Mouse (Mus musculus) layer of hippocampus, adult 8-10 months (tissue): ENCODE measurements at regions not wholly inside any gene's neighbourhood (a gene's known extent, or its start where the extent isn't known, plus 50 kb on each side); places are given as distances from the start of the nearest gene placed in this dataset.

ENCODE experiments used
- DNase-seq, 2 experiments: peaks; one replicate each; pipeline ENCODE4 v3.0.0; 2022; ENCODE audit warnings: low spot score in 2 of 2

- DNase-seq, result no peak
Observed at GRCm38 (mm10) chr7:70649760-70650377, 283.3 kb upstream of the Nr2f2 start.

- no peak for DNase-seq
Observed at GRCm38 (mm10) chr7:70646801-70647200, 280.3 kb upstream of the Nr2f2 start.

GRCm38 (mm10) chr7:70643694-70644301, 277.3 kb upstream of the Nr2f2 start:
- DNase-seq, result no peak

GRCm38 (mm10) chr7:70643055-70643454, 276.5 kb upstream of the Nr2f2 start:
- DNase-seq, result no peak

- no peak for DNase-seq
Observed at GRCm38 (mm10) chr7:70641217-70641616, 274.7 kb upstream of the Nr2f2 start.

- DNase-seq, result no peak
Observed at GRCm38 (mm10) chr7:70640574-70640973, 274.0 kb upstream of the Nr2f2 start.

GRCm38 (mm10) chr7:70638161-70638560, 271.6 kb upstream of the Nr2f2 start:
- no peak for DNase-seq

- DNase-seq, result no peak
Observed at GRCm38 (mm10) chr7:70634016-70634415, 267.5 kb upstream of the Nr2f2 start.

- DNase-seq, result peak in 1 of 2 experiments; percentile 9
Observed at GRCm38 (mm10) chr7:70633577-70633976, 267.0 kb upstream of the Nr2f2 start.

DNA sequence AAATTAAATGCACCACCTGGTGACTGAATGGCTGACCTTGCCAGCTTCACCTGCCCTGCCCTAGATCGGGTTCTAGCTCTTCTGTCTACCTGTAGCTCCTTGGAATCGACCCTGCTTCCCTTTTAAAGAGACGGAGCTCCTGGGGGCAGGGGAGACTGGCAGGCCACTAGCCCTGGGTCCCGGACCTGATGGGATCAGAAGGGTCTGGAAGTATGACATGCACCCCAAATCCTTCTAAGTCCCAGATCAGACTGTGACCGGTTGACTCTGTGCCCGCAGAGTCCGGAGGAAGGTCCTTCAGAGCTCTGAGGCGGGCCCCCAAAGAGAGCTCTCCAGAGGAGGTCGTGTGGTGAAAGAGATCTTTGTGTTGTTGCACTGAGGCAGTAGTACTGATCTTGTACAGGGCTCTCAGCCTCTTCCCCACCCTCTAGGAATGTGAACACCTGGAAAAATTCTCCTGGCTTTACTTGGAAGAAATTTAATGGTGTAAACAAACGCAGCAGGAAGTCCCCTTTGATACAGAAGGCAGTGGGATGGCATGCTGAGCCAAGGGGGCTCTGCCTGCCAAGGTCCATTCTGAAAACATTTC, 259.2 kb upstream of the Nr2f2 start:
- no peak for DNase-seq

DNA sequence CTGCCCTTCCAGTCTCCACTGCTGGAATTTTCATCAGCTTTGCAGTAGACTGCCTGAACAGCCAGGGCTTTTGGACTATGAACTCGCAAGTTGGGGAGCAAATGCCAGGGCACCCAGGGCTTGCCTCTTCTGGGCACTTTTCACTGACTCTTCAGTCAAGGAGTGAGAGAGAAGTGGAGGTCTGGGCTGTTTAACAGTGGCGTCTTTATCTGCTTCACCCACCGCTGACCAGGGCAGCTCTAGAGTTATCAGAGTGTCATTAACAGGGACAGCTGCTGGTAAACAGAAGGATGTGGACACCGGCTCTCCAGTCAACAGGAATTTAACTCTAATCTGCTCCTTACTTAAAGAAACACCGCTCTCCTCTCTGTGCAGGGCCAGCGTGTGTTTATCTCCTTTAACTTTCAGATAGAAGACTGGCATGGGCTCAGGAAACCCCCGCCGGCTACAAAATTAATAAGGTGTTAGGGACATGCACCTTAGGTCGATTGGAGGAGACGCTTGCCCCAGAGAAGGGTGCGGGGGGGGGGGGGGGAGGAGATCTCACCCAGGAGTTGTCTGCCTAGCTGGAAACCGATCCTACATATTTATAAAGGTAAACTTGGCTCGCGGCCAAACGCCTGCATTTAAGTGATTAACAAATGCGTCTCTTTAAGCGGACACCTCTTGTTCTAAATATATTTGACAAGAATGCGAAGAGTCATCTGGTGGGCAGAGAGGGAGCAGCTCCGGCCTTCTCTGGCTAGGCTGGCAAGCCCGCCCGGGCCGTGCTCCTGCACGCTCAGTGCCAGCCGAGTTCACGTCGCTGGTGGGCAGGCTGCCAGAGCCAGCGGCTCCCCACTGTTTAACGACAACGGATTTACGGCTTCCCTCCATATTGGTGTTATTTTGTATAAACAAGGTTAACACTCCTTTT, 258.4 kb upstream of the Nr2f2 start:
- DNase-seq, result no peak

DNA sequence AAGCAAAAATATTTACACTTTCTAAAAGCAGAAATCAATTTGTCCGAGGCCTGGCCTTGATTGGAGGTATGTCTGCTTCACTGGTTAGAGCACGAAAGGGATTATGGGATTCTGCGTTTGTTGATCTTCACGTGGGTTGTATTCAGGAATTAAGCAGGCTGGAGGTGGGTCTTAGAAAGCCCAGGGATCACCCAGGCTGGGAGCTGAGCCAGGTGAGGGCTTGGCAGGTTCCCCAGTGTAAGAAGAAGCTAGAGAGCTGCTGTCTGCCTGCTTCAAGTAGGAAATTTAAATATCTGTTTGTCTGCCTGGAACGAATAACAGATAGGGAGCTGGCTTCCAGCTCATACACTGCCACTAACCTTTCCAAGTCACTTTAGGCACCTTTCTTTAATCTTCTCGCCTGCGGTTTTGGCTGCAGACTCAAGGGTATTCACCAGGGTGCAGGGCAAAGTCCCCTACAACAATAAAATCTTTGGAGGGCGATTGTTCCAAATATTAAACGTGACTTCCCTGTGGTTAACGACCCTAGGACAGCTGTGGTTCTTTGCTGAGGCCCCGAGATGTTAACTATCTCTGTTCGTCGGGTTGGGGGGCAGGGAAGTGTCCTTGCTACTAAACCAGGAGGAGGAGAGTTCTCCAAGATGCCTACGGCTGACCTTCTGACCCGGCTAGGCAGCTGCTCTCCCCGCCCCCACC, 257.6 kb upstream of the Nr2f2 start:
- DNase-seq, result no peak

DNA sequence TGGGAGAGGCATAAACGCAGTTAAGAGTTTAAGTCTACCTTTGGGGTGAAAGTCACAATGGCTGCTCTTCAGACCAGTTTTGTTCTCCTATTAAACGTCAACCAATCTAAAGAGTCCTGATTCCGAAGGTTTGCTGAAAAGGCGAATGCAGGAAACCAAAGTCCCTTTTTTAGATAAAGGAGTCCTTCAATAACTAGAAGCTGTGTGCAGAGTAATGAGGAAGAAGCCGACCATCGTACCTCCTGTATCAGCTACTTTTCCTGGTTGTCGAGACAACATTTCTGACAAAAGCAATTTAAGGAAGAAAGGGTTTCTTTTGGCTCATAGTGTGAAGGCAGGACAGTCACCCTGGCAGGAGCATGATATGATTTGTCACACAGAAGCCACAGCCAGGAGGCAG, 252.9 kb upstream of the Nr2f2 start:
- no peak for DNase-seq

DNA sequence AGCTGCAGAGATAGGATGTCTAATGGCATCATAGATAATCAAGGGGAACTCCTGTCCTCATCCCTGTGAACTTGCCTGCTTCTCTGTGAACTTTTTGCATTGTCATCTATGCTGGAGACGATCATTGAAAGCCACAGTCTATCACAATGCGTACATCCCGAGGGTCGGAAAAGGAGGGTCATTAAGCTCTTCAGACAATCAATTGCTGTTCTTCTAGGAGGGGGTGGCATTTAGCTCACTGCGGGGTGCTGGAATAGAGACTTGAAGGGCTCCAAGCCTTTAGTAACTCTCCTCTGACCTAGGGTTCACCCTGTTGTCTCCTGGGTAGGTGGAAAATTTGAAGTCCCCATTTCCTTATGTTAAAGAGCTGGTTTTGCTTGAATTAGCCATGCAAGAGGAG, 251.7 kb upstream of the Nr2f2 start:
- no peak for DNase-seq

DNA sequence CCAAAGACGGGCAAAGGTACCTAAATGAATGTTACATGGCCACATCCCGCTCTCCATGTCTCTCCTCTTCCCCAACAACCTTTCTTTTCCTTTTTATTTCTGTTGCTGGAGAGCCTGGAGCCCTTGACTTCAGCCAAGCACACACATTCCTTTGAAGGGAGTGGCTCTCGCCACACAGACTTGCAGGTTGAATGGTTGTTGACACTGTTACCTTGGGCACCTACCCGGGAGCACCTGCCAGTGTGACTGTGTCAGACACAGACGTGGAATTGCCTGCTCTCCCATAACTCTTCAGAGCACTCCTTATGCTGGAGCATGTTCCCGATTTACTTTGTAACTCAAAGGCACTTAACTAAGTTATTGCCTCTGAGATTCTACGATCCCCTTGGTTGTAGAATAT, 240.0 kb upstream of the Nr2f2 start:
- DNase-seq, result no peak

DNA sequence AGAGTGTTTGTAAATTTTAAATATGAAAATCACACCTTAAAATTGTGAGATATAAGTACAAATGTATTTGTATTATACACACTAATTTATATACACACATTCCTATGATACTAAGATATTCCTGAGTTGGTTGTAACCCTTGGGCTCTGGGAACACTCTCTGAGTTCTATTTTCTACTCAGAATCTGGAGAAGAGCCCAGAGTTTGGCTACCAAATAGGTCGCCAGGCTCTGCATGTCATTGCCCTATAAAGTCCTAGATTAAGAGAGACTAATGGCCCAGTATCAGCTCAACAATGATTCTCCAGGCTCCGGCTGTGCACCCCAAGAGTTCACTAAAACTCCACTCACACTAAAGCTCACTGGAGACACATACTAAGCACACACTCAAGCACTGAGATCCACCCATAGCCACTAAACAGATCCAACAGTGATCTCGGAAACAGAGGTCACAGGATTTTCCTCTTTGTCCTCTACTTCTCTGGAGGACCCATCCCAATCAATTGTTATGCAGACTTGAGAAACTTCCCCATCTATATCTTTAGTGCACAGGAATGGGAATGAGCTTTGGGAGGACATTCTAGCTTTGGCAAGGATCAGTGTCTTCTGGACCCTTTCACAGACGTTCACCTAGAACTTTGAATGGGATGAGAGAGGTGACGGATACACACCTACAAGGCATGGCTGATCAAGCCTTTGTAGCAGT, 238.1 kb upstream of the Nr2f2 start:
- no peak for DNase-seq

DNA sequence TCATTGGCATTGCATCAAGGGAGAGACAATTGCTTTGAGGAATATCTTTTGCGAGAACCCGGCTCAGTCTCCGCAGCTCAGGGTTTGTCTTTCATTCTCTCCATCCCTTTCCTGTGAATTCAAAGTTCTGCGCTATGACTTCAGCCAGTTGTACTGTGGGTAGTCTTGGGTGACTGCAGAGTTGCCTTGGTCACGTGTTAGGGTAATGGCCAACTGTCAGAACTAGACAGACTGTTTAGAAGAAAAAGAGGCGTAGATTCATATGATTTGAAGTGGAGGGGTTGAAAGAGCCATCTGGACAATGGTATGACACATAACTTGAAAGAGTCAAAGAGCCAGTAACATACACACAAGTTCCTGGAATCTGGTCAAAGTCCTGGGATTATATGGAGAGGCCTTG, 226.5 kb upstream of the Nr2f2 start:
- no peak for DNase-seq

GRCm38 (mm10) chr7:70591361-70592256, 225.1 kb upstream of the Nr2f2 start:
- no peak for DNase-seq

- DNase-seq, result no peak
Observed at GRCm38 (mm10) chr7:70589713-70590112, 223.2 kb upstream of the Nr2f2 start.

GRCm38 (mm10) chr7:70588061-70588460, 221.5 kb upstream of the Nr2f2 start:
- DNase-seq, result no peak
